Mouse (Mus musculus): ENCODE measurements around the gene Tlx2. TPM values are rescaled to one million over a fixed set of nuclear protein-coding genes. Genes with fewer than 3 reads are reported as not detected.

Gene Tlx2
- polyA plus RNA-seq, 1 experiment, result 0.19 TPM

DNA sequence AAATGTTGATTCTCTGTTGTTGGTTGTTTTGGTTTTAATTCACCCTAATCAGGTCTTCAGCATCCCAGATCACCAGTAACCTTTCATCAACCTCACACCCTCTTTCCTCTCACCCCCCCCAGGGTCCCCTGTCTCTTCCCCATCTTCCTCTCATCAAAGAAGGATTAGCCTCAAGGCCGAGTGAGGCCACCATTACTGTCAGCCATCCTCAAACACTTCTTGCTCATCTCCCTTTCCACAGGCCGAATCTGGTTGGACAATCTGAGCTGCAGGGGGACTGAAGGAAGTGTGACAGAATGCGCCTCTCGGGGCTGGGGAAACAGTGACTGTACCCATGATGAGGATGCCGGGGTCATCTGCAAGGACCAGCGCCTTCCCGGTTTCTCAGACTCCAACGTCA is 32.9 kb downstream of the Tlx2 start:
- peaks cover 35% of the 10 kb centered on the region for H3K36me3 ChIP-seq (ENCODE audit: control insufficient read depth, insufficient read depth)
- TF ChIP-seq FOSL1 (IDR thresholded peaks at IDR 0.05; ENCODE audit: insufficient read depth, low read length, poor library complexity, severe bottlenecking) (no peak), USF1 (IDR thresholded peaks at IDR 0.05; ENCODE audit: low read depth) (no peak), CEBPB (IDR thresholded peaks at IDR 0.05; ENCODE audit: low read depth) (no peak), MYOD1 (IDR thresholded peaks at IDR 0.05; ENCODE audit: control insufficient read depth, insufficient read length, low read depth) (no peak), MAX (IDR thresholded peaks at IDR 0.05) (no peak), CTCF (IDR thresholded peaks at IDR 0.05; ENCODE audit: control insufficient read depth, insufficient read depth, insufficient read length) (no peak), MYOG (IDR thresholded peaks at IDR 0.05; ENCODE audit: control insufficient read depth, extremely low read depth, insufficient read length) (no peak)
- no peak overlapping the region for H3ac ChIP-seq (ENCODE audit: control insufficient read depth, insufficient read length, low read depth)
- peaks cover 19% of the 10 kb centered on the region for H3K79me3 ChIP-seq (ENCODE audit: low read depth)
- H3K79me2 ChIP-seq (ENCODE audit: control insufficient read depth, insufficient read depth), result peaks cover 37% of the 10 kb centered on the region
- H3K4me3 ChIP-seq (ENCODE audit: insufficient read depth, poor library complexity, severe bottlenecking), result no peak overlapping the region
- no peaks in the 10 kb centered on the region for H3K27me3 ChIP-seq (ENCODE audit: control insufficient read depth, insufficient read depth, insufficient read length)

- Histone ChIP-seq H3ac (ENCODE audit: control insufficient read depth, insufficient read length, low read depth) (peak overlapping the region; percentile 67), H3K36me3 (ENCODE audit: control insufficient read depth, insufficient read depth) (peaks cover 42% of the 10 kb centered on the region), H3K79me2 (ENCODE audit: control insufficient read depth, insufficient read depth) (peaks cover 64% of the 10 kb centered on the region), H3K79me3 (ENCODE audit: low read depth) (peaks cover 38% of the 10 kb centered on the region), H3K27me3 (ENCODE audit: control insufficient read depth, insufficient read depth, insufficient read length) (no peaks in the 10 kb centered on the region), H3K4me3 (ENCODE audit: insufficient read depth, poor library complexity, severe bottlenecking) (peak overlapping the region; percentile 79)
- no peak for TF ChIP-seq FOSL1 (IDR thresholded peaks at IDR 0.05; ENCODE audit: insufficient read depth, low read length, poor library complexity, severe bottlenecking)
- TF ChIP-seq MYOD1 (IDR thresholded peaks at IDR 0.05; ENCODE audit: control insufficient read depth, insufficient read length, low read depth), result no peak
- no peak for TF ChIP-seq MYOG (IDR thresholded peaks at IDR 0.05; ENCODE audit: control insufficient read depth, extremely low read depth, insufficient read length)
- TF ChIP-seq CTCF (IDR thresholded peaks at IDR 0.05; ENCODE audit: control insufficient read depth, insufficient read depth, insufficient read length), result no peak
- no peak for TF ChIP-seq USF1 (IDR thresholded peaks at IDR 0.05; ENCODE audit: low read depth)
- no peak for TF ChIP-seq CEBPB (IDR thresholded peaks at IDR 0.05; ENCODE audit: low read depth)
- TF ChIP-seq MAX (IDR thresholded peaks at IDR 0.05), result no peak
Measured at GRCm38 (mm10) chr6:83034463-83035055, 35.5 kb downstream of the Tlx2 start.

DNA sequence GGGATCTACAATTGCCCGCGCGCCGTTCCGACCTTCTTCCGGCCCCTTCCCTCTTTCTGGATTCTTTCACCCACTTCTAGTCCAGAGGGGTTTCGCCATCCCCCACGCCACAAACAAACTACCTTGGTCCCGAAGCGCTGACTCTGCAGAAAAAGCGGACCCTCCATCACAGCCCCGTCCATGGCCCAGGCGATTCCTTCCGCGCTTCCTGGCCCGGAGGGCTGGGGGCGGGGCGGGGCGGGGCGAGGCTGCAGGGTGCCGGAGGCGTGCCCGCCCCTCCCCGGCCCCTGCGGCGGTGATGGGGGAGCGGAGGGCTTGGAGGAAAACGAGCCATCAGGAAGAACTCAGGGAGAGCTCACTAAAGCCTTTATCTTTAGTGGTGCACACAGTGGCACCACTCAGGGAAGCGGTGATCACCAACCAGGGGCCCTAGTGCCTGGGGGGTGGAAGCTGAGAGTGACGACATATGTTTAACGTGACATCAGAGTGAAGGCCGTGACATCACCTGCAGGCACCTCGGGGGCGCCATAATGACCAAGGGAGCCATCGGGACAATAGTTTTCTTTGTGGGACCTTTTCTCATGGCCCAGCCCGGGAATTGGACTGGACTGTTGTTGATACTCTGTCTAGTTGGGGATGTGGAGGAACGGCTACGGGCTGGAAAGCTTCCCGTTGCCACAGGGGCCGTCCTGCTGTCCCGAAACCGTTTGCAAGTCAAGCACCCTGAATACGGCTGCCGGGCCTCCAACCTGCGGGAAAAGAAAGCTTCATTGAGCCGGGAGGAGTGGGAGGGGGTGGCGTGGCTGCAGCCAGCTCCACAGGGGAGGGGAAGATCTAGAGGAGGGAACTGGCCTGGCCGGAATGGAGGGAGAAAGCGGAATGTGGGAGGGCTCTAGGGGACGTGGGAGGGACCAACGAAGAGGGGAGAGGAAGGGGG is 36.6 kb downstream of the Tlx2 start, which contains the start of the genes Dok1 and Loxl3:
Gene Dok1 (minus strand): TSS at position 223 of the 937 bp plus-strand sequence.
Gene Loxl3 (plus strand): TSS at position 925 of the 937 bp plus-strand sequence.
- H3K27me3 ChIP-seq (ENCODE audit: control insufficient read depth, insufficient read depth, insufficient read length), result no peaks in the 10 kb centered on the region

DNA sequence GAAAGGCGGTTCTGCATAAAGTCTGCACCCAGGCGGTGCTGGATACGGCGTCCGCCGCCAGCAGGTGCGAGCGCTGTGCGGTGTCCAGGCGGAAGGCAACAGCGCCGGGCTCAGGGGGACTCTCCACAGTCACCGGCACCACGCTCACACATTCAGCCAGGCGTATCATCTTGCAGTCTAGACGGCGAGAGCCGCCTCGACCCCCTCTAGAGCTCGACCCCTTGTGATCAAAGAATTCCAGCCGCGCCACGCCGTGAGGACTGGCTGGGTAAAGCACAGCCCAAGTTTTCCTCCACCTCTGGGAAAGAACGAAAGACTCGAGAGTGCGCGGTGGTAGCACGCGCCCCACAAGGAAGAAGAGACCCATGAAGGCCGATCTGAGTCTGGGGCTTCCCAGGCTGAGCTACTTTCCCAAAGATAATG is 37.3 kb downstream of the Tlx2 start:
- H3K79me3 ChIP-seq (ENCODE audit: low read depth), result peaks cover 38% of the 10 kb centered on the region
- TF ChIP-seq MYOD1 (IDR thresholded peaks at IDR 0.05; ENCODE audit: control insufficient read depth, insufficient read length, low read depth), result no peak
- TF ChIP-seq MAX (IDR thresholded peaks at IDR 0.05), result no peak
- TF ChIP-seq CTCF (IDR thresholded peaks at IDR 0.05; ENCODE audit: control insufficient read depth, insufficient read depth, insufficient read length), result no peak
- TF ChIP-seq CEBPB (IDR thresholded peaks at IDR 0.05; ENCODE audit: low read depth), result no peak
- TF ChIP-seq FOSL1 (IDR thresholded peaks at IDR 0.05; ENCODE audit: insufficient read depth, low read length, poor library complexity, severe bottlenecking), result no peak
- no peak for TF ChIP-seq USF1 (IDR thresholded peaks at IDR 0.05; ENCODE audit: low read depth)
- TF ChIP-seq MYOG (IDR thresholded peaks at IDR 0.05; ENCODE audit: control insufficient read depth, extremely low read depth, insufficient read length), result no peak
- peaks cover 41% of the 10 kb centered on the region for H3K36me3 ChIP-seq (ENCODE audit: control insufficient read depth, insufficient read depth)
- peak overlapping the region; percentile 82 for H3ac ChIP-seq (ENCODE audit: control insufficient read depth, insufficient read length, low read depth)
- H3K79me2 ChIP-seq (ENCODE audit: control insufficient read depth, insufficient read depth), result peaks cover 67% of the 10 kb centered on the region
- H3K4me3 ChIP-seq (ENCODE audit: insufficient read depth, poor library complexity, severe bottlenecking), result peak overlapping the region; percentile 79
- no peaks in the 10 kb centered on the region for H3K27me3 ChIP-seq (ENCODE audit: control insufficient read depth, insufficient read depth, insufficient read length)

More for the DNA sequence above, 36.6 kb downstream of the Tlx2 start, which contains the start of the genes Dok1 and Loxl3:
- H3K79me2 ChIP-seq (ENCODE audit: control insufficient read depth, insufficient read depth), result peaks cover 67% of the 10 kb centered on the region
- H3K79me3 ChIP-seq (ENCODE audit: low read depth), result peaks cover 38% of the 10 kb centered on the region
- peak within 1 kb of the TSS; percentile 82 for H3ac ChIP-seq (ENCODE audit: control insufficient read depth, insufficient read length, low read depth)
- H3K4me3 ChIP-seq (ENCODE audit: insufficient read depth, poor library complexity, severe bottlenecking), result peak within 1 kb of the TSS; percentile 79
- TF ChIP-seq MYOD1 (IDR thresholded peaks at IDR 0.05; ENCODE audit: control insufficient read depth, insufficient read length, low read depth) (no peak), USF1 (IDR thresholded peaks at IDR 0.05; ENCODE audit: low read depth) (no peak), FOSL1 (IDR thresholded peaks at IDR 0.05; ENCODE audit: insufficient read depth, low read length, poor library complexity, severe bottlenecking) (no peak), MYOG (IDR thresholded peaks at IDR 0.05; ENCODE audit: control insufficient read depth, extremely low read depth, insufficient read length) (no peak), MAX (IDR thresholded peaks at IDR 0.05) (no peak), CTCF (IDR thresholded peaks at IDR 0.05; ENCODE audit: control insufficient read depth, insufficient read depth, insufficient read length) (no peak), CEBPB (IDR thresholded peaks at IDR 0.05; ENCODE audit: low read depth) (no peak)
- peaks cover 48% of the 10 kb centered on the region for H3K36me3 ChIP-seq (ENCODE audit: control insufficient read depth, insufficient read depth)

GRCm38 (mm10) chr6:83031921-83032590 is 38.0 kb downstream of the Tlx2 start:
- TF ChIP-seq CTCF (IDR thresholded peaks at IDR 0.05; ENCODE audit: control insufficient read depth, insufficient read depth, insufficient read length), result no peak
- TF ChIP-seq CEBPB (IDR thresholded peaks at IDR 0.05; ENCODE audit: low read depth), result no peak
- TF ChIP-seq MYOG (IDR thresholded peaks at IDR 0.05; ENCODE audit: control insufficient read depth, extremely low read depth, insufficient read length), result no peak
- TF ChIP-seq FOSL1 (IDR thresholded peaks at IDR 0.05; ENCODE audit: insufficient read depth, low read length, poor library complexity, severe bottlenecking), result no peak
- no peak for TF ChIP-seq MAX (IDR thresholded peaks at IDR 0.05)
- no peak for TF ChIP-seq USF1 (IDR thresholded peaks at IDR 0.05; ENCODE audit: low read depth)
- no peak for TF ChIP-seq MYOD1 (IDR thresholded peaks at IDR 0.05; ENCODE audit: control insufficient read depth, insufficient read length, low read depth)
- peaks cover 37% of the 10 kb centered on the region for H3K79me3 ChIP-seq (ENCODE audit: low read depth)
- H3K36me3 ChIP-seq (ENCODE audit: control insufficient read depth, insufficient read depth), result peaks cover 36% of the 10 kb centered on the region
- H3K27me3 ChIP-seq (ENCODE audit: control insufficient read depth, insufficient read depth, insufficient read length), result no peaks in the 10 kb centered on the region
- peak overlapping the region; percentile 82 for H3ac ChIP-seq (ENCODE audit: control insufficient read depth, insufficient read length, low read depth)
- peaks cover 67% of the 10 kb centered on the region for H3K79me2 ChIP-seq (ENCODE audit: control insufficient read depth, insufficient read depth)
- H3K4me3 ChIP-seq (ENCODE audit: insufficient read depth, poor library complexity, severe bottlenecking), result peak overlapping the region; percentile 79

All from C2C12 (cell line).